Mouse (Mus musculus): ENCODE results near the gene Taf12. TPM values are rescaled to one million over a fixed set of nuclear protein-coding genes. Genes with fewer than 3 reads are reported as not detected.

Taf12 gene
- total and polyA plus RNA-seq, 3 experiments, result 62.6 to 76.4 TPM; not detected in 1

GRCm38 (mm10) chr4:132261514-132262357, 12.4 kb upstream of the Taf12 start, which contains the start of gene Gmeb1 (continued):
- no peak for TF ChIP-seq CHD1 (IDR thresholded peaks at IDR 0.05; ENCODE audit: low read depth, low read length)
- TF ChIP-seq GATA1 (IDR thresholded peaks at IDR 0.05; ENCODE audit: low read depth, low read length), result no peak
- TF ChIP-seq MEF2A (IDR thresholded peaks at IDR 0.05; ENCODE audit: extremely low read depth, insufficient replicate concordance, low read depth, low read length, poor library complexity, severe bottlenecking), result no peak
- TF ChIP-seq SIN3A (IDR thresholded peaks at IDR 0.05; ENCODE audit: low read length), result peak; percentile 56
- TF ChIP-seq MAX (IDR thresholded peaks at IDR 0.05; ENCODE audit: low read length), result no peak
- TF ChIP-seq MYB (IDR thresholded peaks at IDR 0.05; ENCODE audit: low read depth, low read length), result no peak

- Histone ChIP-seq H3K27ac (ENCODE audit: control insufficient read depth, low read depth, low read length) (peak overlapping the region; percentile 83), H3K4me1 (ENCODE audit: control insufficient read depth in 1 of 2, insufficient read depth in 2 of 2, low read length in 2 of 2) (peaks cover 9 to 16% of the 10 kb centered on the region in 2 experiments; a peak in 3 of 4 replicates), H3K4me3 (ENCODE audit: control insufficient read depth in 1 of 2, insufficient read depth in 1 of 2, low read depth in 2 of 2, low read length in 2 of 2) (peak overlapping the region; percentile 65 to 74)
These were observed 11.9 kb upstream of the Taf12 start for GRCm38 (mm10) chr4:132262358-132262616.

GRCm38 (mm10) chr4:132263313-132263712, 10.9 kb upstream of the Taf12 start:
- peaks cover 9 to 16% of the 10 kb centered on the region in 2 experiments; a peak in 3 of 4 replicates for H3K4me1 ChIP-seq (ENCODE audit: control insufficient read depth in 1 of 2, insufficient read depth in 2 of 2, low read length in 2 of 2)
- DNase-seq (ENCODE audit: low read depth, low spot score), result peak; percentile 76

More at GRCm38 (mm10) chr4:132262358-132262616, 11.9 kb upstream of the Taf12 start:
- Histone ChIP-seq H3K79me2 (ENCODE audit: control insufficient read depth, insufficient read depth, low read length, poor library complexity) (peaks cover 37% of the 10 kb centered on the region), H3K27me3 (ENCODE audit: control insufficient read depth in 1 of 2, insufficient read depth in 2 of 2, low read length in 2 of 2) (no peaks in the 10 kb centered on the region), H3K9ac (ENCODE audit: control insufficient read depth, low read depth, low read length, poor library complexity, severe bottlenecking) (peak overlapping the region; percentile 88), H3K36me3 (ENCODE audit: control insufficient read depth in 1 of 2, insufficient read depth in 2 of 2, low read length in 2 of 2) (peaks cover 0 to 19% of the 10 kb centered on the region in 2 experiments; a peak in 2 of 4 replicates), H3K9me3 (replicated peaks; ENCODE audit: insufficient read depth, low read length) (no peaks in the 10 kb centered on the region)
- no peak for DNase-seq (ENCODE audit: low read depth, low spot score)
- TF ChIP-seq ZNF384 (IDR thresholded peaks at IDR 0.05; ENCODE audit: low read depth, low read length), result peak; percentile 72
- no peak for TF ChIP-seq USF1 (IDR thresholded peaks at IDR 0.05; ENCODE audit: low read depth, low read length)
- no peak for TF ChIP-seq ZC3H11A (IDR thresholded peaks at IDR 0.05; ENCODE audit: low read depth, low read length)
- no peak for TF ChIP-seq GABPA (IDR thresholded peaks at IDR 0.05; ENCODE audit: low read depth, low read length)
- TF ChIP-seq POLR2AphosphoS2 (IDR thresholded peaks at IDR 0.05; ENCODE audit: low read length), result no peak
- no peak for TF ChIP-seq E2F4 (IDR thresholded peaks at IDR 0.05; ENCODE audit: borderline replicate concordance, low read depth, low read length)
- TF ChIP-seq TAL1 (IDR thresholded peaks at IDR 0.05; ENCODE audit: low read length), result no peak
- peak; percentile 32 for TF ChIP-seq MYC (IDR thresholded peaks at IDR 0.05; ENCODE audit: low read depth, low read length)
- peak; percentile 86 for TF ChIP-seq MAX (IDR thresholded peaks at IDR 0.05; ENCODE audit: low read length)
- TF ChIP-seq NELFE (IDR thresholded peaks at IDR 0.05; ENCODE audit: low read depth, low read length), result no peak
- no peak for TF ChIP-seq POLR2AphosphoS5 (IDR thresholded peaks at IDR 0.05; ENCODE audit: borderline replicate concordance, low read depth, low read length)
- TF ChIP-seq CHD1 (IDR thresholded peaks at IDR 0.05; ENCODE audit: low read depth, low read length), result no peak
- no peak for TF ChIP-seq POLR2A (IDR thresholded peaks at IDR 0.05; ENCODE audit: control insufficient read depth in 1 of 2, insufficient read depth in 1 of 2, low read depth in 1 of 2, low read length in 2 of 2, poor library complexity in 1 of 2)
- peak; percentile 33; the same call in 1 of the 2 replicates for TF ChIP-seq MXI1 (IDR thresholded peaks at IDR 0.05; ENCODE audit: low read depth, low read length)
- TF ChIP-seq TBP (IDR thresholded peaks at IDR 0.05; ENCODE audit: low read depth, low read length), result 0 out of 2 replicates have a peak, but pooled peaks have one; percentile 13
- no peak for TF ChIP-seq UBTF (IDR thresholded peaks at IDR 0.05; ENCODE audit: borderline replicate concordance, insufficient read depth, low read depth, low read length)

More at GRCm38 (mm10) chr4:132263313-132263712, 10.9 kb upstream of the Taf12 start:
- TF ChIP-seq SIN3A (IDR thresholded peaks at IDR 0.05; ENCODE audit: low read length) (peak; percentile 19; the same call in 1 of the 2 replicates), EP300 (IDR thresholded peaks at IDR 0.05; ENCODE audit: low read depth in 1 of 2, low read length in 2 of 2) (peak; percentile 27 to 53; a peak in 3 of 4 replicates), MAFK (IDR thresholded peaks at IDR 0.05; ENCODE audit: borderline replicate concordance, low read depth, low read length) (no peak), ETS1 (IDR thresholded peaks at IDR 0.05; ENCODE audit: low read depth, low read length) (peak; percentile 49; the same call in 1 of the 2 replicates), HCFC1 (IDR thresholded peaks at IDR 0.05; ENCODE audit: low read depth, low read length) (no peak), TCF12 (IDR thresholded peaks at IDR 0.05; ENCODE audit: low read depth, low read length) (peak; percentile 42; the same call in 1 of the 2 replicates), GATA1 (IDR thresholded peaks at IDR 0.05; ENCODE audit: low read depth, low read length) (peak; percentile 82)
- Histone ChIP-seq H3K36me3 (ENCODE audit: control insufficient read depth in 1 of 2, insufficient read depth in 2 of 2, low read length in 2 of 2) (peaks cover 0 to 19% of the 10 kb centered on the region in 2 experiments; a peak in 2 of 4 replicates), H3K9me3 (replicated peaks; ENCODE audit: insufficient read depth, low read length) (no peaks in the 10 kb centered on the region), H3K79me2 (ENCODE audit: control insufficient read depth, insufficient read depth, low read length, poor library complexity) (peaks cover 30% of the 10 kb centered on the region), H3K9ac (ENCODE audit: control insufficient read depth, low read depth, low read length, poor library complexity, severe bottlenecking) (peak overlapping the region; percentile 12; the same call in 1 of the 2 replicates), H3K27me3 (ENCODE audit: control insufficient read depth in 1 of 2, insufficient read depth in 2 of 2, low read length in 2 of 2) (no peaks in the 10 kb centered on the region), H3K4me3 (ENCODE audit: control insufficient read depth in 1 of 2, insufficient read depth in 1 of 2, low read depth in 2 of 2, low read length in 2 of 2) (no peak overlapping the region), H3K27ac (ENCODE audit: control insufficient read depth, low read depth, low read length) (peak overlapping the region; percentile 61)

All from MEL (cell line).